8 mouse cellular contexts compared by ENCODE assay signal in the genomic region with DNA sequence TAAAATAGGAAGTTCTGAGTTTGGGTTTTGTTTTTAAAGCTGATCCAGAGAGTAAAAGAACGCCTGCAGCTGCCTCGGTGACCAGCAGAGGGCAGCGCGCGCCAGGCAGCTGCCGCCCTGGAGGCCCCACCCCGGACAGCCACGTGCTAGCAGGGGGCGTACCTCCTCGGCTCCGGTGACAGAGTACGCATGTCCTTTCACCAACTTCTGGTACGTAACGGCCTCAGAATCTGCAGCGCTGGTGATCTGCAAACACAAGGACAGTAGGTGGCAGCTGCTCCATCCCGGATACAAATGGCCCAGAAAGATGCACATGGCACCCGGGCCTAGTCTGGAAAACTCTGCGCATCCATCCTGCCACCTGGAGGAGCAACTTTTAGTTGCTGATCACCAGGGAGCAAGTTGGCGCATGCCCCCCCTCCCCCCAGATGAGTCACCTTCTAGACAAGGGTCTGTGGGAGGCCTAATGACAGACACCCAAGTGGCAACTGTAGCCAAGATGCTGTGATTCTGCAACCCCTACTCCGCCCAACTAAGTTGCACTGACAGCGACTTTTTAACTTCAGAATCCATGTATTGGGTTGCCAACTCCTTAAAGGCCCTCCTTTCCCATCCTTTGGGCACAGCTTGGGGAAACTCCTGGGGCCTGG. TPM values are rescaled to one million over a fixed set of nuclear protein-coding genes. Genes with fewer than 3 reads are reported as not detected.
DNase-seq lines count a peak whose midpoint lies in the region; ATAC-seq and TF ChIP-seq lines count a peak whose summit lies in the region.

No protein-coding gene starts in this region.

- peak; percentile 70 to 97 (median 94); a peak in 5 of 6 replicates for TF ChIP-seq CTCF in MEL (IDR thresholded peaks at IDR 0.05 in 2 of 3, conservative IDR thresholded peaks at IDR 0.05 in 1 of 3; ENCODE audit: control insufficient read depth in 1 of 3, insufficient read depth in 1 of 3, low read depth in 2 of 3, low read length in 3 of 3, poor library complexity in 1 of 3, severe bottlenecking in 1 of 3)

- TF ChIP-seq EP300 in MEL (IDR thresholded peaks at IDR 0.05; ENCODE audit: low read depth in 1 of 2, low read length in 2 of 2) = peak in 1 of 2 experiments; percentile 3; a peak in 1 of 4 replicates

- peaks cover 0 to 7% of the 10 kb centered on the region in 2 experiments; a peak in 2 of 4 replicates for H3K36me3 ChIP-seq in MEL (ENCODE audit: control insufficient read depth in 1 of 2, insufficient read depth in 2 of 2, low read length in 2 of 2)
- peaks cover 5% of the 10 kb centered on the region for H3K36me3 ChIP-seq in forebrain, embryonic 16.5 days (ENCODE audit: control insufficient read depth, insufficient read depth)
- H3K36me3 ChIP-seq in neural tube, embryonic 15.5 days = peaks cover 51% of the 10 kb centered on the region

- ATAC-seq in forebrain, embryonic 16.5 days = peak; percentile 97
- ATAC-seq in neural tube, embryonic 15.5 days (ENCODE audit: low FRiP score) = peak; percentile 96

- no peaks in the 10 kb centered on the region for H3K79me2 ChIP-seq in MEL (ENCODE audit: control insufficient read depth, insufficient read depth, low read length, poor library complexity)

- intact Hi-C loops in heart, postnatal 25 days (cut with DNase I) = loop anchor here (1.0 to 5.0 kb wide), 3 partner anchors 27 to 113 kb away; partner anchors contain the start of gene Capn2

- peaks cover 0 to 5% of the 10 kb centered on the region in 2 experiments; a peak in 2 of 4 replicates for H3K4me1 ChIP-seq in MEL (ENCODE audit: control insufficient read depth in 1 of 2, insufficient read depth in 2 of 2, low read length in 2 of 2)
- peaks cover 6% of the 10 kb centered on the region for H3K4me1 ChIP-seq in forebrain, embryonic 16.5 days (replicated peaks; ENCODE audit: control insufficient read depth, insufficient read depth, low read length)
- H3K4me1 ChIP-seq in neural tube, embryonic 15.5 days = peaks cover 15% of the 10 kb centered on the region

- peak; percentile 96 for DNase-seq in MEL (ENCODE audit: low read depth, low spot score)
- peak; percentile 91 to 92 for DNase-seq in cerebellum, adult 18-20 months
- DNase-seq in heart, postnatal 25 days (ENCODE audit: low spot score) = peak; percentile 90
- peak; percentile 92 to 96 for DNase-seq in layer of hippocampus, adult 18-20 months (ENCODE audit: low spot score in 2 of 2)
- DNase-seq in lung, adult 18-20 months = peak; percentile 94 to 96
- DNase-seq in testis, postnatal 10 days (ENCODE audit: low spot score) = peak; percentile 96

- TF ChIP-seq RAD21 in MEL (IDR thresholded peaks at IDR 0.05; ENCODE audit: low read depth, low read length) = peak; percentile 91

- WGBS in forebrain, embryonic 16.5 days = 8% methylated on average over 21 of the region's 21 CpGs
- WGBS in neural tube, embryonic 15.5 days = 11% methylated on average over 21 of the region's 21 CpGs

- no peaks in the 10 kb centered on the region for H3K27me3 ChIP-seq in MEL (ENCODE audit: control insufficient read depth in 1 of 2, insufficient read depth in 2 of 2, low read length in 2 of 2)
- H3K27me3 ChIP-seq in forebrain, embryonic 16.5 days (replicated peaks; ENCODE audit: control insufficient read depth, insufficient read depth, low read length) = no peaks in the 10 kb centered on the region
- no peaks in the 10 kb centered on the region for H3K27me3 ChIP-seq in neural tube, embryonic 15.5 days (replicated peaks)

- H3K27ac ChIP-seq in MEL (ENCODE audit: control insufficient read depth, low read depth, low read length) = peak overlapping the region; percentile 48
- H3K27ac ChIP-seq in forebrain, embryonic 16.5 days (ENCODE audit: low read length) = no peak overlapping the region
- H3K27ac ChIP-seq in neural tube, embryonic 15.5 days (replicated peaks) = peak overlapping the region; percentile 67

- no peaks in the 10 kb centered on the region for H3K9me3 ChIP-seq in MEL (replicated peaks; ENCODE audit: insufficient read depth, low read length)
- no peaks in the 10 kb centered on the region for H3K9me3 ChIP-seq in forebrain, embryonic 16.5 days (ENCODE audit: control insufficient read depth, low read length)
- no peaks in the 10 kb centered on the region for H3K9me3 ChIP-seq in neural tube, embryonic 15.5 days (replicated peaks)

- peak overlapping the region; percentile 30 to 53; a peak in 3 of 4 replicates for H3K4me3 ChIP-seq in MEL (ENCODE audit: control insufficient read depth in 1 of 2, insufficient read depth in 1 of 2, low read depth in 2 of 2, low read length in 2 of 2)
- H3K4me3 ChIP-seq in forebrain, embryonic 16.5 days (replicated peaks; ENCODE audit: low read length) = peak overlapping the region; percentile 31
- peak overlapping the region; percentile 21 for H3K4me3 ChIP-seq in neural tube, embryonic 15.5 days (replicated peaks)

- H3K4me2 ChIP-seq in forebrain, embryonic 16.5 days (ENCODE audit: low read length) = peak overlapping the region; percentile 60
- H3K4me2 ChIP-seq in neural tube, embryonic 15.5 days = peak overlapping the region; percentile 59

- peak; percentile 57 to 62; a peak in 2 of 4 replicates for TF ChIP-seq POLR2A in MEL (IDR thresholded peaks at IDR 0.05; ENCODE audit: control insufficient read depth in 1 of 2, insufficient read depth in 1 of 2, low read depth in 1 of 2, low read length in 2 of 2, poor library complexity in 1 of 2)

- peak overlapping the region; percentile 41 for H3K9ac ChIP-seq in MEL (ENCODE audit: control insufficient read depth, low read depth, low read length, poor library complexity, severe bottlenecking)
- H3K9ac ChIP-seq in forebrain, embryonic 16.5 days (replicated peaks; ENCODE audit: low read depth, low read length) = peak overlapping the region; percentile 7; the same call in 1 of the 2 replicates
- no peak overlapping the region for H3K9ac ChIP-seq in neural tube, embryonic 15.5 days (replicated peaks)

TF ChIP-seq in MEL, 35 proteins besides CTCF, POLR2A, EP300 and RAD21:
- TF ChIP-seq NRF1 (IDR thresholded peaks at IDR 0.05; ENCODE audit: insufficient read depth, low read depth, low read length, poor library complexity, severe bottlenecking) (peak; percentile 74), CHD2 (IDR thresholded peaks at IDR 0.05; ENCODE audit: low read length) (no peak), ELF1 (IDR thresholded peaks at IDR 0.05; ENCODE audit: low read depth, low read length) (peak; percentile 24; the same call in 1 of the 2 replicates), MYB (IDR thresholded peaks at IDR 0.05; ENCODE audit: low read depth, low read length) (peak; percentile 9; the same call in 1 of the 2 replicates), GATA1 (IDR thresholded peaks at IDR 0.05; ENCODE audit: low read depth, low read length) (no peak), SIN3A (IDR thresholded peaks at IDR 0.05; ENCODE audit: low read length) (peak; percentile 98), MAX (IDR thresholded peaks at IDR 0.05; ENCODE audit: low read length) (peak; percentile 98), USF1 (IDR thresholded peaks at IDR 0.05; ENCODE audit: low read depth, low read length) (peak; percentile 89), GABPA (IDR thresholded peaks at IDR 0.05; ENCODE audit: low read depth, low read length) (no peak), TAL1 (IDR thresholded peaks at IDR 0.05; ENCODE audit: low read length) (no peak), KAT2A (conservative IDR thresholded peaks at IDR 0.05; ENCODE audit: low read depth, low read length) (0 out of 2 replicates have a peak, but pooled peaks have one; percentile 13), CHD1 (IDR thresholded peaks at IDR 0.05; ENCODE audit: low read depth, low read length) (no peak), ETS1 (IDR thresholded peaks at IDR 0.05; ENCODE audit: low read depth, low read length) (peak; percentile 54; the same call in 1 of the 2 replicates), MYC (IDR thresholded peaks at IDR 0.05; ENCODE audit: low read depth, low read length) (peak; percentile 99), MXI1 (IDR thresholded peaks at IDR 0.05; ENCODE audit: low read depth, low read length) (peak; percentile 99), ZC3H11A (IDR thresholded peaks at IDR 0.05; ENCODE audit: low read depth, low read length) (peak; percentile 88), MAFK (IDR thresholded peaks at IDR 0.05; ENCODE audit: borderline replicate concordance, low read depth, low read length) (no peak), MAZ (IDR thresholded peaks at IDR 0.05; ENCODE audit: low read depth, low read length) (peak; percentile 74), RCOR1 (IDR thresholded peaks at IDR 0.05; ENCODE audit: low read depth, low read length) (peak; percentile 24; the same call in 1 of the 2 replicates), JUND (IDR thresholded peaks at IDR 0.05; ENCODE audit: low read depth, low read length) (no peak), USF2 (IDR thresholded peaks at IDR 0.05; ENCODE audit: borderline replicate concordance in 1 of 2, insufficient read depth in 1 of 2, low read depth in 1 of 2, low read length in 2 of 2) (peak in 1 of 2 experiments; percentile 45; a peak in 1 of 4 replicates), HCFC1 (IDR thresholded peaks at IDR 0.05; ENCODE audit: low read depth, low read length) (peak; percentile 65), E2F4 (IDR thresholded peaks at IDR 0.05; ENCODE audit: borderline replicate concordance, low read depth, low read length) (no peak), NELFE (IDR thresholded peaks at IDR 0.05; ENCODE audit: low read depth, low read length) (peak; percentile 52), TCF12 (IDR thresholded peaks at IDR 0.05; ENCODE audit: low read depth, low read length) (peak; percentile 29), POLR2AphosphoS5 (IDR thresholded peaks at IDR 0.05; ENCODE audit: borderline replicate concordance, low read depth, low read length) (no peak), SMC3 (IDR thresholded peaks at IDR 0.05; ENCODE audit: low read depth, low read length) (peak; percentile 99), MEF2A (IDR thresholded peaks at IDR 0.05; ENCODE audit: extremely low read depth, insufficient replicate concordance, low read depth, low read length, poor library complexity, severe bottlenecking) (peak; percentile 30; the same call in 1 of the 2 replicates)

RNA-seq across cellular contexts. Expression of gene Capn2, which starts 27.5 kb away (rescaled TPM):
- total RNA-seq in MEL (2012; rRNA removed) = 10.6 and 13.6 TPM in 2 replicates
- 10 to 100 TPM in 1 of 2 experiments, not detected in 1; 19.3 TPM for polyA plus RNA-seq in MEL (2012; ENCODE audit: insufficient read depth in 1 of 2, insufficient read length in 2 of 2, low read depth in 1 of 2, low replicate concordance in 2 of 2, missing spikeins in 1 of 2)
- 70.3 and 76.2 TPM in 2 replicates for polyA plus RNA-seq in forebrain, embryonic 16.5 days (2015; fragmentation: Nextera tagmentation; extraction: Ambion mirVana)
- 10 to 100 TPM; 63.3 to 73.1 TPM for total RNA-seq in heart, postnatal 25 days (2021)
- 10 to 100 TPM; 63.2 to 68.1 TPM for total RNA-seq in layer of hippocampus, adult 18-20 months (2021)
- polyA plus RNA-seq in neural tube, embryonic 15.5 days (2015; fragmentation: Nextera tagmentation; extraction: Ambion mirVana) = 95.3 and 98.9 TPM in 2 replicates
